Mouse (Mus musculus): ENCODE measurements around the gene Try10. TPM values are rescaled to one million over a fixed set of nuclear protein-coding genes. Genes with fewer than 3 reads are reported as not detected.

Try10 gene
- not detected in 2 replicates for polyA plus RNA-seq (2012; ENCODE audit: low replicate concordance)

GRCm38 (mm10) chr6:41353932-41354331 lies at the start of gene Try10:
Gene Try10, plus strand, starts transcription at chr6:41354105.

GRCm38 (mm10) chr6:41316741-41317140 lies 37.2 kb upstream of the Try10 start, which contains the start of gene Try5:
Gene Try5, minus strand, starts transcription at chr6:41316841.

GRCm38 (mm10) chr6:41377578-41377977 lies 23.7 kb downstream of the Try10 start, which contains the start of gene Prss3:
Gene Prss3, minus strand, starts transcription at chr6:41377678.

GRCm38 (mm10) chr6:41392056-41392455 lies 38.2 kb downstream of the Try10 start, which contains the start of gene Gm5771:
Gene Gm5771, plus strand, starts transcription at chr6:41392356.

Other genes starting within 250 kb of the Try10 start
- not detected in 2 replicates for gene Try4, start 51.8 kb upstream of the Try10 start, polyA plus RNA-seq (2012; ENCODE audit: low replicate concordance)
- gene Try5, start 37.3 kb upstream of the Try10 start, polyA plus RNA-seq (2012; ENCODE audit: low replicate concordance): not detected in 2 replicates
- gene Prss3, start 23.6 kb downstream of the Try10 start, polyA plus RNA-seq (2012; ENCODE audit: low replicate concordance): not detected in 2 replicates
- not detected in 2 replicates for gene Gm5771, start 38.3 kb downstream of the Try10 start, polyA plus RNA-seq (2012; ENCODE audit: low replicate concordance)
- gene Gm10334, start 92.0 kb downstream of the Try10 start, polyA plus RNA-seq (2012; ENCODE audit: low replicate concordance): not detected in 2 replicates
- gene Prss1, start 104.8 kb downstream of the Try10 start, polyA plus RNA-seq (2012; ENCODE audit: low replicate concordance): not detected in 2 replicates
- gene Prss2, start 167.7 kb downstream of the Try10 start, polyA plus RNA-seq (2012; ENCODE audit: low replicate concordance): not detected in 2 replicates